Mouse (Mus musculus): ENCODE results near the gene Myo1e. TPM values are rescaled to one million over a fixed set of nuclear protein-coding genes. Genes with fewer than 3 reads are reported as not detected.

The Myo1e gene
- polyA plus RNA-seq, 1 experiment = 0.02 TPM

DNA sequence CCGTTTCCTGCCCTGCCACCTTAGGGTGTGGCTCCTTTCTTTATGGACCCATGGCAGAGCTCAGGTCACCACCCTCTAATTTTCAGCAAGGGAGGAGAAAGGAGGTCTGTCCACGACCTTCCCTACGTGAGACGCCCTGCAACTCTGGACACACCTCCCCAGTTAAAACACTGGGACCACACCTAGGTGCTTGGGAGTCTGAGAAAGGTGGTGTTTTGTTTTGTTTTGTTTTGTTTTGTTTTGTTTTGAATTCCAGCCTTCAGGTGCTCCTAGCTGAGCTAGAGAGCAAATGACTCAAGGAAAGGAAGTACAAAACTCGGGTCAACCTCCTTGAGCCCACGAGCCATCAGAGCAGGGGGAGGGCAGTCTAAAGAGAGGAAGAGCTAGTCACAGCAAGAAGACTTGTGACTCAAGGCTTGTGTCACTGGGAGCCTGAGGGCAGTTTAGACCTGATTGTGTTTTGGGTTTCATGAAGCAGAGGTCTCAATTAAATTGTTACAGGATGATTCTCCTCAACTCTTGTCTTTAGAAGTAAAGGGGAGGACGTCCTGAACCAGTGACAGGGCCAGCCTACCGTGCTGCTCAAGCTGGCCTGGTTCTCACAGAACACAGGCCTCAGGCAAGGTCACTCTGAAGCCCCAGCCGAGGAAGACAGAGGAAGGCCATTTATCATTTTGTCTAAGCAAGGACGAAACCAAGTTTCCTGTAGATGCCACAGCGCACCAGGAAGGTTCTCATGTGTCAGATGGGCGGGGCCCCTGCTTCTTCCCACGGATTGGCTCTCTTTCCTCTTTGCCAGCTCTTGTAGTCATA, 50.3 kb downstream of the Myo1e start:
- H3K27me3 ChIP-seq (ENCODE audit: control insufficient read depth) = peaks cover 2% of the 10 kb centered on the region; the same call in 1 of the 2 replicates
- no peaks in the 10 kb centered on the region for H3K36me3 ChIP-seq (ENCODE audit: control insufficient read depth)
- no peaks in the 10 kb centered on the region for H3K9me3 ChIP-seq (ENCODE audit: control insufficient read depth, low read length)
- H3K4me1 ChIP-seq (ENCODE audit: control insufficient read depth) = no peaks in the 10 kb centered on the region
- TF ChIP-seq GATA1 (IDR thresholded peaks at IDR 0.05; ENCODE audit: low read length) = no peak
- no peak for TF ChIP-seq TAL1 (IDR thresholded peaks at IDR 0.05; ENCODE audit: low read length)
- no peak overlapping the region for H3K4me3 ChIP-seq (replicated peaks)

DNA sequence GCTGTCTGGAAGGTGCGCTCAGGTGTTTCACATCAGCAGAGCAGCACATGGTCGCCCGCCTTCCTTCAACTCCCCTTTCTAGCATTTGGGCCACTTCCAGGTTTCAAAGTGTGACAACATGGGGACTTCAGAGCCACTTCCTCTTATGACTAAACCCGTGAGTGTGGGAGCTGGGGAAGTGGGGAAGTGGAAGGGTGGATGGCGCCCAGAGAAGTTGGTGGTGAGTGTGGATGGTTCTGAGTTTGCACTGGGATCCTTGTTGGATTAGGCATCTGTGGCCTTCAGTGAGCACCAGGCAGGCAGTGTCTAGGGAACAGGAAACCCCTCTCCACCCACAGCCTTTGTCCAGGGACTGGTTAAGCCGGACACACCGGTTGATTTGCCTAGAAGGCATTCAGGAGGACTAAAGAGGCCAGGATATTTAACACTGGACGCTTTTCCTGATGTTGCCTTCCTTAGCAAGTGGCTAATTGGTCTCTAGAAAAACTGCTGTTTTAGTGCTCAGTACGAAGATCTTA, 53.2 kb downstream of the Myo1e start:
- Histone ChIP-seq H3K4me1 (ENCODE audit: control insufficient read depth) (no peaks in the 10 kb centered on the region), H3K27me3 (ENCODE audit: control insufficient read depth) (peaks cover 13% of the 10 kb centered on the region), H3K4me3 (replicated peaks) (no peak overlapping the region), H3K36me3 (ENCODE audit: control insufficient read depth) (no peaks in the 10 kb centered on the region), H3K9me3 (ENCODE audit: control insufficient read depth, low read length) (no peaks in the 10 kb centered on the region)
- TF ChIP-seq TAL1 (IDR thresholded peaks at IDR 0.05; ENCODE audit: low read length) (no peak), GATA1 (IDR thresholded peaks at IDR 0.05; ENCODE audit: low read length) (no peak)

DNA sequence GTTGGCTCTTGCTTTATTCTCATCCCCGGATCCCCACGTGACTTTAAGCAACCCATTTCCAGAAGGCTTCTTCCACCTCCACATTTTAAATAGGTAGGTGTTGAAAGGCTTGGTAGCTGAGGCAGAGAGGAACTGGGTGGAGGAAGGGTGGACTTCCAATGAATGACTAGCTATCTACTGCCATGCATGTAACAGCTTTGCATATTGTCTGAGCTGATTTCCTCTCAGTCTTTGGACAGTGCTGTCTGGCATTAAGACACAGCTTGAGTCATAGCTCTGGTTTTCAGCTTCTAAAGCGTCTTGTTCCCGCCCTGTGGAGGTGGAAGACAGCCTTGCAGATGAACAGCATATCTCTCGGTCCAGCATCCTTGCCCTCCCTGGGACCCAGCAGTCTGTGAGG, 54.5 kb downstream of the Myo1e start:
- Histone ChIP-seq H3K4me3 (replicated peaks) (no peak overlapping the region), H3K36me3 (ENCODE audit: control insufficient read depth) (no peaks in the 10 kb centered on the region), H3K27me3 (ENCODE audit: control insufficient read depth) (peaks cover 13% of the 10 kb centered on the region), H3K9me3 (ENCODE audit: control insufficient read depth, low read length) (no peaks in the 10 kb centered on the region), H3K4me1 (ENCODE audit: control insufficient read depth) (no peaks in the 10 kb centered on the region)
- TF ChIP-seq GATA1 (IDR thresholded peaks at IDR 0.05; ENCODE audit: low read length) (no peak), TAL1 (IDR thresholded peaks at IDR 0.05; ENCODE audit: low read length) (no peak)

DNA sequence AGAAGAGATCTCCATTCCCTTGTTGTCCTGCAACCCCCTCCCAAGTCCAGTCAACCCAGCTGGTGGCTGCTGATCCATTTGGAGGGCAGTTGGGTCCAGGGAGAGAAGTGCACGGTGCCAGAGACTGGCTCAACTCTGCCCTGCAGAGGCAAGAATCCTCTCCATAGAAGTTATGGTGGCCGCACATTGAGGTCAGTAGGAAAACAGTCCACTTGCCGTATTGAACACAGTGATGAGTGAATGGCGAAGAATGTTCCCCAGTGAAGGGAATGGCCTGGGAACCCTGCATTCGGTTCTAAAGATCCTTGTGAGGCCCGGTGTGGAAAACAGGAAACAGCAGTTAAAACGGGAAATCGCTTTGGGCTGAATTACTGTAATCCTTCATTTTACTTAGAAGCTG, 56.0 kb downstream of the Myo1e start:
- Histone ChIP-seq H3K36me3 (ENCODE audit: control insufficient read depth) (no peaks in the 10 kb centered on the region), H3K4me1 (ENCODE audit: control insufficient read depth) (no peaks in the 10 kb centered on the region), H3K27me3 (ENCODE audit: control insufficient read depth) (peaks cover 13% of the 10 kb centered on the region), H3K4me3 (replicated peaks) (no peak overlapping the region), H3K9me3 (ENCODE audit: control insufficient read depth, low read length) (no peaks in the 10 kb centered on the region)
- TF ChIP-seq TAL1 (IDR thresholded peaks at IDR 0.05; ENCODE audit: low read length) (no peak), GATA1 (IDR thresholded peaks at IDR 0.05; ENCODE audit: low read length) (no peak)

DNA sequence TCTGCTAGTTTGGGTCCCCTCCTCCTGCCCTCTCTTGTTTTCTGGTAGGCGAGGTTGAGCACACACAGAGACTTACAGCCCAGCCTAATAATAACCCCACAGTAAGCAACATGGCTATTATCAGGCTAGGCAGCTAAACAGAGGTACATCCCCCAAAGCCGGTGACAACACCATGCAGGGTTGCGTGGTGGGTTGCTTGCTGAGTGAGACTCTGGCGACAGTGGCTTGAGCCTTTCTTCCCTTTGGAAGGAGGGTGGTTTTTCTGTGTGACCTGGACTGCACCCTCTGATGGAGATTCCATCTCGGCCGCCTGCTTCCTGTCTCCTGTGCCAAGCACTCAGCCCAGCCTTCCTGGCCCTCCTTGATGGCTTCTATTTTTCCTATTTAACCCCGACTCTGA, 56.6 kb downstream of the Myo1e start:
- no peak for TF ChIP-seq GATA1 (IDR thresholded peaks at IDR 0.05; ENCODE audit: low read length)
- TF ChIP-seq TAL1 (IDR thresholded peaks at IDR 0.05; ENCODE audit: low read length) = no peak
- no peaks in the 10 kb centered on the region for H3K9me3 ChIP-seq (ENCODE audit: control insufficient read depth, low read length)
- no peaks in the 10 kb centered on the region for H3K36me3 ChIP-seq (ENCODE audit: control insufficient read depth)
- H3K27me3 ChIP-seq (ENCODE audit: control insufficient read depth) = peaks cover 13% of the 10 kb centered on the region
- no peaks in the 10 kb centered on the region for H3K4me1 ChIP-seq (ENCODE audit: control insufficient read depth)
- H3K4me3 ChIP-seq (replicated peaks) = no peak overlapping the region

DNA sequence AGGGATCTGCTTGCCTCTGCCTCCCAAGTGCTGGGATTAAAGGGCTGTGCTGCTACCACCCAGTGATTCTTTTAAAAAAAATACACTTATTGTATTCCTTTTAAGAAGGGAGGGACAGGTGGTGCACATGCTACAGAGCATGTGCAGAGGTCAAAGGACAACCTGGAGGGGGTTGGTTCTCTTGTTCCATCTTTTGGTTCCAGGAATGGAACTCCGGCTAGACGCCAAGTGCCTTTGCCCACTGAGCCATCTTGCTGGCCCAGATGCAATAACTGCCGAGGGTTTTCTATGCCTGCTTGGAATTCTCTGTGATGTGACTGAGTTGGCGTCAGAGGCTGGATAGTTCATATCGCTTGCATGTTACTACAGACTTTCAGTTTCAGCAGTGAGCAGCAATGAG, 58.4 kb downstream of the Myo1e start:
- peaks cover 13% of the 10 kb centered on the region for H3K27me3 ChIP-seq (ENCODE audit: control insufficient read depth)
- no peaks in the 10 kb centered on the region for H3K9me3 ChIP-seq (ENCODE audit: control insufficient read depth, low read length)
- no peaks in the 10 kb centered on the region for H3K4me1 ChIP-seq (ENCODE audit: control insufficient read depth)
- TF ChIP-seq GATA1 (IDR thresholded peaks at IDR 0.05; ENCODE audit: low read length) (no peak), TAL1 (IDR thresholded peaks at IDR 0.05; ENCODE audit: low read length) (no peak)
- H3K4me3 ChIP-seq (replicated peaks) = no peak overlapping the region
- no peaks in the 10 kb centered on the region for H3K36me3 ChIP-seq (ENCODE audit: control insufficient read depth)

DNA sequence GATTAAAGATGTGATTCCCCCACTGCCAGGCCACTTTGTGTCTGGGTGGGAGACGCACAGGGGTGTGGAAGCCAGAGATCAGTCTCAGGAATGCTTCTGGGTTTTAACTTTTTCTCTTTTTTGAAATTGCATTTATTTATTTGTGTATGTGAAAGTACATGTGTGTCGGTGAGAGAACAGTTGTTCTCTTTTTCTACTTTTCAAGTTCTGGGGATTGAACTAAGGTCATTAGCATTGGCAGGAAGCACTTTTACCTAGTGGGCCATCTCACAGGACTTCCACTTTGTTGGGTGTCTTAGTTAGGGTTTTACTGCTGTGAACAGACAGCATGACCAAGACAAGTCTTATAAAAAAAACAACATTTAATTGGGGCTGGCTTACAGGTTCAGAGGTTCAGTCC, 59.0 kb downstream of the Myo1e start:
- no peaks in the 10 kb centered on the region for H3K4me1 ChIP-seq (ENCODE audit: control insufficient read depth)
- no peaks in the 10 kb centered on the region for H3K9me3 ChIP-seq (ENCODE audit: control insufficient read depth, low read length)
- TF ChIP-seq GATA1 (IDR thresholded peaks at IDR 0.05; ENCODE audit: low read length) = no peak
- no peak for TF ChIP-seq TAL1 (IDR thresholded peaks at IDR 0.05; ENCODE audit: low read length)
- no peaks in the 10 kb centered on the region for H3K36me3 ChIP-seq (ENCODE audit: control insufficient read depth)
- H3K4me3 ChIP-seq (replicated peaks) = no peak overlapping the region
- H3K27me3 ChIP-seq (ENCODE audit: control insufficient read depth) = peaks cover 13% of the 10 kb centered on the region

DNA sequence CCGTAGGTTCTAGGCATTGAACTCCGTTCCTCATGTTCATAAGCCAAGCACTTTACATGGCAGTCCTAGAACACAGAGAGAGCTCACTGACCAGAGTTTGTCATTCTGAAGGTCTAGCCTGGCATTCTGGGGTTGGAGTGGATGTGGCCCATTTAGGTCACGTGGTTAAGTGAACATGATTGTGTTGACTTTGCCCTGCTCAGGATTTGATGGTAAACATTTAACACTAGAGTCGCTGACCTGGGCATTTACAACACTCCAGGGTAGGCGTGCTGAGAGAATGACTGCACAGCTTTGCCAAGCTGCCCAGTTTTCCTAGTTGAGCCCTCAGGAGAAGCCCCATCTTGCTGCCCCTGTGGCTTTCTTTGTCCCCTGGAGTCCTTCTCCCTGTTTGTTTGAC, 60.0 kb downstream of the Myo1e start:
- Histone ChIP-seq H3K36me3 (ENCODE audit: control insufficient read depth) (no peaks in the 10 kb centered on the region), H3K4me1 (ENCODE audit: control insufficient read depth) (no peaks in the 10 kb centered on the region), H3K9me3 (ENCODE audit: control insufficient read depth, low read length) (no peaks in the 10 kb centered on the region), H3K27me3 (ENCODE audit: control insufficient read depth) (peaks cover 11% of the 10 kb centered on the region), H3K4me3 (replicated peaks) (no peak overlapping the region)
- TF ChIP-seq TAL1 (IDR thresholded peaks at IDR 0.05; ENCODE audit: low read length) (no peak), GATA1 (IDR thresholded peaks at IDR 0.05; ENCODE audit: low read length) (no peak)

DNA sequence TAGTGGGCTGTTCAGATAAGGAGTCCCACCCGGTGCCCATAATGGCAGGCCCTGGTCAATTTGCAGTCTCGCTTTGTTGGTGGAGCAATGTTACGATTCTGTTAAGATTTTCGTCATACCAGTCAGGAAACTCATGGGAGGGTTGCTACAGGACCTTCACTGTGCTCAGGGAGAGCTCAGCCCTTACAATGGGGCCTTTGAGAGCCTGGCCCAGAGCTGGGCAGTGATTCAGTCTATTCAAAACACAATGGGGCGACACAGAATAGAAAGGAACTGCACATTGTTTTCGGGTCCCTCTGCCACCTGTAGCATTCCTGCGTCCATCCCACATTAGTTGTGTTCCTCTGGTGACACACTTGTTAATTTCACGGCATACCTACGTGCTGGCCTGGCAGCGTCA, 62.2 kb downstream of the Myo1e start:
- Histone ChIP-seq H3K36me3 (ENCODE audit: control insufficient read depth) (no peaks in the 10 kb centered on the region), H3K4me3 (replicated peaks) (no peak overlapping the region), H3K4me1 (ENCODE audit: control insufficient read depth) (no peaks in the 10 kb centered on the region), H3K9me3 (ENCODE audit: control insufficient read depth, low read length) (no peaks in the 10 kb centered on the region), H3K27me3 (ENCODE audit: control insufficient read depth) (no peaks in the 10 kb centered on the region)
- TF ChIP-seq GATA1 (IDR thresholded peaks at IDR 0.05; ENCODE audit: low read length) (no peak), TAL1 (IDR thresholded peaks at IDR 0.05; ENCODE audit: low read length) (no peak)
